Mouse (Mus musculus) 3T3-L1 (cell line): ENCODE measurements around the gene Cecr2.

ENCODE experiments used
- DNase-seq: peaks from one replicate; pipeline ENCODE4 v3.0.0-alpha.2; 2015; ENCODE audit warnings: low read depth, low spot score

Cecr2 gene

DNA sequence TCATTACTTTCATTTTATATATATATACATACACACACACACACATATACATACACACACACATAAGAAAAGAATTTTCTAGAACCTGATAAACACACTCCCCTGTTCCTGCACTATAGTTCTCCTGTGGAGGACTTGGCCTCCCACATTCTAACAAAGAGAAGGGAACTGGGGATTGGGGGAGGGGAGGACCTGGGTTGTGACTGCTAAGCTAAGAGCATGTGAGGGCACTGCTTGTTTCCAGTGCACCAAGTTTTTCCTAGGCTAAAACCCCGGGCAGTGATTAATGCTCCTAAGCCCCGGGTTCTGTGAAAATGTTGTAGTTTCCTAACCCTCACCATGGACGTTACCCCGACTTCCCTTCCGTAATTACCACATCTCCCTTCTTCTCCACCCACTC is 154.0 kb downstream of the Cecr2 start:
- DNase-seq, result no peak
